Mouse (Mus musculus): ENCODE measurements at regions not wholly inside any gene's neighbourhood (a gene's known extent, or its start where the extent isn't known, plus 50 kb on each side); places are given as distances from the start of the nearest gene placed in this dataset.
A peak's percentile ranks its signal among the peaks of the same experiment; 100 is the strongest.

- intact Hi-C loops (cut with DNase I): no loop called here
These were observed 128.7 kb upstream of the Lef1 start for GRCm38 (mm10) chr3:130981566-130981965.

GRCm38 (mm10) chr3:130978986-130979642 is 131.2 kb upstream of the Lef1 start:
- no peak for DNase-seq
- intact Hi-C loops (cut with DNase I): no loop called here

More at GRCm38 (mm10) chr3:130981566-130981965, 128.7 kb upstream of the Lef1 start:
- no peak for DNase-seq

GRCm38 (mm10) chr3:130977921-130978700 is 132.2 kb upstream of the Lef1 start:
- intact Hi-C loops (cut with DNase I): no loop called here
- no peak for DNase-seq

GRCm38 (mm10) chr3:130976206-130976605 is 134.1 kb upstream of the Lef1 start:
- intact Hi-C loops (cut with DNase I): no loop called here
- DNase-seq: no peak

GRCm38 (mm10) chr3:130975291-130975690 is 135.0 kb upstream of the Lef1 start:
- no peak for DNase-seq
- intact Hi-C loops (cut with DNase I): no loop called here

GRCm38 (mm10) chr3:130972126-130972525 is 138.1 kb upstream of the Lef1 start:
- peak; percentile 19 to 31 for DNase-seq
- intact Hi-C loops (cut with DNase I): no loop called here

GRCm38 (mm10) chr3:130965275-130965674 is 145.0 kb upstream of the Lef1 start:
- intact Hi-C loops (cut with DNase I): no loop called here
- no peak for DNase-seq

GRCm38 (mm10) chr3:130964088-130964487 is 146.2 kb upstream of the Lef1 start:
- intact Hi-C loops (cut with DNase I): no loop called here

GRCm38 (mm10) chr3:130963625-130964024 is 146.6 kb upstream of the Lef1 start:
- intact Hi-C loops (cut with DNase I): no loop called here
- no peak for DNase-seq

More at GRCm38 (mm10) chr3:130964088-130964487, 146.2 kb upstream of the Lef1 start:
- no peak for DNase-seq

- no peak for DNase-seq
- intact Hi-C loops (cut with DNase I): no loop called here
These were observed 147.4 kb upstream of the Lef1 start for GRCm38 (mm10) chr3:130962701-130963472.

- no peak for DNase-seq
- intact Hi-C loops (cut with DNase I): no loop called here
These were observed 148.1 kb upstream of the Lef1 start for GRCm38 (mm10) chr3:130962151-130962633.

- DNase-seq: no peak
- intact Hi-C loops (cut with DNase I): no loop called here
These were observed 148.6 kb upstream of the Lef1 start for GRCm38 (mm10) chr3:130961704-130962103.

- no peak for DNase-seq
These were observed 154.3 kb upstream of the Lef1 start for GRCm38 (mm10) chr3:130955958-130956357.

GRCm38 (mm10) chr3:130951381-130951780 is 158.9 kb upstream of the Lef1 start:
- intact Hi-C loops (cut with DNase I): no loop called here
- no peak for DNase-seq

More at GRCm38 (mm10) chr3:130955958-130956357, 154.3 kb upstream of the Lef1 start:
- intact Hi-C loops (cut with DNase I): no loop called here

GRCm38 (mm10) chr3:130950872-130951271 is 159.4 kb upstream of the Lef1 start:
- DNase-seq: no peak
- intact Hi-C loops (cut with DNase I): no loop called here

- no peak for DNase-seq
- intact Hi-C loops (cut with DNase I): no loop called here
These were observed 162.4 kb upstream of the Lef1 start for GRCm38 (mm10) chr3:130947880-130948279.

GRCm38 (mm10) chr3:130947277-130947606 is 163.0 kb upstream of the Lef1 start:
- intact Hi-C loops (cut with DNase I): no loop called here
- no peak for DNase-seq

GRCm38 (mm10) chr3:130946576-130947276 is 163.5 kb upstream of the Lef1 start:
- intact Hi-C loops (cut with DNase I): no loop called here
- no peak for DNase-seq

- intact Hi-C loops (cut with DNase I): no loop called here
- DNase-seq: peak; percentile 48 to 52
These were observed 164.3 kb upstream of the Lef1 start for GRCm38 (mm10) chr3:130945861-130946449.

- DNase-seq: no peak
- intact Hi-C loops (cut with DNase I): no loop called here
These were observed 164.9 kb upstream of the Lef1 start for GRCm38 (mm10) chr3:130945396-130945795.
